Mouse (Mus musculus) C2C12 (cell line): ENCODE measurements around the gene Tgm5.

Source experiments
- CEBPB ChIP-seq: IDR thresholded peaks from one replicate; pipeline ENCODE4 v1.6.1; 2011; ENCODE audit warnings: low read depth, mild to moderate bottlenecking, control low read depth, moderate library complexity
- CTCF ChIP-seq: IDR thresholded peaks from one replicate; pipeline ENCODE4 v1.5.1; 2011; ENCODE audit not compliant: control insufficient read depth, insufficient read depth, insufficient read length
- FOSL1 ChIP-seq: IDR thresholded peaks from one replicate; pipeline ENCODE4 v1.8.0; 2011; ENCODE audit warnings: mild to moderate bottlenecking, low read length; ENCODE audit not compliant: poor library complexity, insufficient read depth, severe bottlenecking
- MAX ChIP-seq: IDR thresholded peaks from one replicate; pipeline ENCODE4 v1.6.1; 2011; ENCODE audit warnings: mild to moderate bottlenecking, control low read depth
- MYOD1 ChIP-seq: IDR thresholded peaks from one replicate; pipeline ENCODE4 v1.6.1; 2011; ENCODE audit warnings: low read depth; ENCODE audit not compliant: control insufficient read depth, insufficient read length
- MYOG ChIP-seq: IDR thresholded peaks from one replicate; pipeline ENCODE4 v1.6.1; 2011; ENCODE audit not compliant: control insufficient read depth, insufficient read length; ENCODE audit errors: extremely low read depth
- USF1 ChIP-seq: IDR thresholded peaks from one replicate; pipeline ENCODE4 v1.6.1; 2011; ENCODE audit warnings: low read depth, mild to moderate bottlenecking, control low read depth, moderate library complexity

- TF ChIP-seq CTCF (no peak), MAX (no peak), MYOD1 (no peak), MYOG (no peak), USF1 (no peak), CEBPB (no peak), FOSL1 (no peak)
Observed at GRCm38 (mm10) chr2:121022918-121023317, 62.7 kb downstream of the Tgm5 start.
